Mouse (Mus musculus) heart, postnatal 10 days (tissue): ENCODE results near the gene Cd52. TPM values are rescaled to one million over a fixed set of nuclear protein-coding genes. Genes with fewer than 3 reads are reported as not detected.
"Not testable (repeated sequence)": the region's sequence is repeated elsewhere in the genome, so short reads cannot be mapped to it uniquely, and the experiment has no call there.

Experiments used
- DNase-seq, 2 experiments: peaks; one replicate each; pipeline ENCODE4 v3.0.0; 2021
- intact Hi-C: fragments of 180-260 bp; cut with DNase I; formaldehyde crosslinking; loops from one replicate; pipeline ENCODE4 v1.15.1; 2025
- total RNA-seq, 2 experiments: library from RNA; stranded (reverse); gene quantifications; 2 replicates each; pipeline ENCODE4 v1.2.3; 2021

The Cd52 gene
- total RNA-seq, result 1 to 10 TPM; 3.4 to 6.5 TPM

GRCm38 (mm10) chr4:134094923-134095547, at the start of gene Cd52:
Gene Cd52 (minus strand): TSS chr4:134095082.
- intact Hi-C loops, result no loop called here
- DNase-seq, result peak in 1 of 2 experiments; percentile 26

GRCm38 (mm10) chr4:134144297-134144696, 49.4 kb upstream of the Cd52 start:
- intact Hi-C loops, result not testable (repeated sequence)

GRCm38 (mm10) chr4:134138857-134139256, 44.0 kb upstream of the Cd52 start:
- intact Hi-C loops, result no loop called here
- no peak for DNase-seq

More at GRCm38 (mm10) chr4:134144297-134144696, 49.4 kb upstream of the Cd52 start:
- DNase-seq, result not testable (repeated sequence)

GRCm38 (mm10) chr4:134136280-134136926, 41.5 kb upstream of the Cd52 start:
- DNase-seq, result no peak
- intact Hi-C loops, result no loop called here

GRCm38 (mm10) chr4:134132519-134133095, 37.7 kb upstream of the Cd52 start:
- intact Hi-C loops, result no loop called here
- DNase-seq, result no peak

- no peak for DNase-seq
- intact Hi-C loops, result no loop called here
These were observed 37.2 kb upstream of the Cd52 start for GRCm38 (mm10) chr4:134132117-134132516.

GRCm38 (mm10) chr4:134129482-134129881, 34.6 kb upstream of the Cd52 start:
- intact Hi-C loops, result no loop called here
- DNase-seq, result no peak

GRCm38 (mm10) chr4:134128983-134129362, 34.1 kb upstream of the Cd52 start:
- intact Hi-C loops, result no loop called here
- no peak for DNase-seq

GRCm38 (mm10) chr4:134128221-134128982, 33.5 kb upstream of the Cd52 start, which contains the start of gene Sh3bgrl3:
Gene Sh3bgrl3 (minus strand): TSS chr4:134128789.
- intact Hi-C loops, result no loop called here
- DNase-seq, result peak; percentile 91 to 92

GRCm38 (mm10) chr4:134127793-134128192, 32.9 kb upstream of the Cd52 start:
- intact Hi-C loops, result no loop called here

GRCm38 (mm10) chr4:134127121-134127455, 32.2 kb upstream of the Cd52 start:
- no peak for DNase-seq
- intact Hi-C loops, result no loop called here

More at GRCm38 (mm10) chr4:134127793-134128192, 32.9 kb upstream of the Cd52 start:
- DNase-seq, result no peak

- intact Hi-C loops, result no loop called here
- DNase-seq, result no peak
These were observed 31.6 kb upstream of the Cd52 start for GRCm38 (mm10) chr4:134126300-134127120.

- no peak for DNase-seq
- intact Hi-C loops, result no loop called here
These were observed 30.6 kb upstream of the Cd52 start for GRCm38 (mm10) chr4:134125383-134126060.

- peak; percentile 46 to 58 for DNase-seq
- intact Hi-C loops, result loop anchor here (1.0 kb wide), 2 partner anchors 32 to 88 kb away; no protein-coding TSS in a partner anchor
These were observed 29.0 kb upstream of the Cd52 start for GRCm38 (mm10) chr4:134123680-134124551.

GRCm38 (mm10) chr4:134123147-134123546, 28.3 kb upstream of the Cd52 start:
- DNase-seq, result no peak
- intact Hi-C loops, result loop anchor here (1.0 kb wide), 1 partner anchor 31 kb away; no protein-coding TSS in a partner anchor

GRCm38 (mm10) chr4:134122281-134122680, 27.4 kb upstream of the Cd52 start:
- peak; percentile 45 to 53 for DNase-seq
- intact Hi-C loops, result no loop called here

GRCm38 (mm10) chr4:134121571-134121970, 26.7 kb upstream of the Cd52 start:
- no peak for DNase-seq
- intact Hi-C loops, result no loop called here

- intact Hi-C loops, result no loop called here
- DNase-seq, result no peak
These were observed 26.0 kb upstream of the Cd52 start for GRCm38 (mm10) chr4:134120916-134121315.
